Mouse (Mus musculus): ENCODE measurements around the gene Rnf220.

The Rnf220 gene

GRCm38 (mm10) chr4:117346025-117346424 is 150.8 kb downstream of the Rnf220 start:
- in situ Hi-C loops (cut with MboI, MseI), result no loop called here

DNA sequence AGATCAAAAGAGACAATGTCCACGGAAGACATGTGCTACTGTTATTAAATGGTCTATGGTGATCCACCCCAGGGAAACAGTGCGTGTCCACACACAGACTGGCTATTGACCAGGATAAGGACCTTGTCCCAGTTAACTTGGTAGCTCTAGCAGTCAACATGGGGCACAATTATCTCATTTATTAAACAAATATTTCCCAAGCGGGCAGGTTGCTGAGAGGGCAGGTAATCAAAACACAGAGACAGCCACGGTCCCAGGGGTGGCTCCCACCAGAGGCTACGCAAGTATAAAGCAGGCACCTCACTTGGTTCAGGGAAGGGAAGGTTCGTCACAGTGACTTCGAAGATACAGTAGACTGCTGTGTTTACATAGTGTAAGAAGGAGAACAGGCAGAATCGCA is 153.5 kb downstream of the Rnf220 start:
- in situ Hi-C loops (cut with MboI, MseI), result loop anchor here in 1 of 2 experiments (5.0 kb wide), 1 partner anchor 71 kb away; no protein-coding TSS in a partner anchor

- in situ Hi-C loops (cut with MboI, MseI), result loop anchor here in 1 of 2 experiments (5.0 kb wide), 1 partner anchor 70 kb away; no protein-coding TSS in a partner anchor
Measured at GRCm38 (mm10) chr4:117342751-117343150, 154.1 kb downstream of the Rnf220 start.

- in situ Hi-C loops (cut with MboI, MseI), result loop anchor here in 1 of 2 experiments (5.0 kb wide), 1 partner anchor 69 kb away; no protein-coding TSS in a partner anchor
Measured at GRCm38 (mm10) chr4:117341282-117341681, 155.6 kb downstream of the Rnf220 start.

DNA sequence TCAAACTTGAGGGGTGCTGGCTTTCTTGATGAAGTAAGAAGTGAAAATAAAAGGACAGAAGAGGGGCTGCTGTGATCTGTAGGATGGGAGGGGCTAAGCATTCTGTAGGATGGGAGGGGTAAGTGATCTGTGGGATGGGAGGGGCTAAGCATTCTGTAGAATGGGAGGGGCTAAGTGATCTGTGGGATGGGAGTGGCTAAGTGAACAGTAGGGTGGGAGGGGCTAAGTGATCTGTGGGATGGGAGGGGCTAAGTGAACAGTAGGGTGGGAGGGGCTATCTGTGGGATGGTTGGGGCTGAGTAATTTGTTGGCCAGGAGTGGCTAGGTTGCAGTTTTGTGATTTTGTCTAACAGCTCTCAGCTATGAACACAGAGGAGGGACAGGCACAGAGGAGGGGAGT is 157.1 kb downstream of the Rnf220 start:
- in situ Hi-C loops (cut with MboI, MseI), result loop anchor here in 1 of 2 experiments (5.0 kb wide), 1 partner anchor 67 kb away; no protein-coding TSS in a partner anchor

DNA sequence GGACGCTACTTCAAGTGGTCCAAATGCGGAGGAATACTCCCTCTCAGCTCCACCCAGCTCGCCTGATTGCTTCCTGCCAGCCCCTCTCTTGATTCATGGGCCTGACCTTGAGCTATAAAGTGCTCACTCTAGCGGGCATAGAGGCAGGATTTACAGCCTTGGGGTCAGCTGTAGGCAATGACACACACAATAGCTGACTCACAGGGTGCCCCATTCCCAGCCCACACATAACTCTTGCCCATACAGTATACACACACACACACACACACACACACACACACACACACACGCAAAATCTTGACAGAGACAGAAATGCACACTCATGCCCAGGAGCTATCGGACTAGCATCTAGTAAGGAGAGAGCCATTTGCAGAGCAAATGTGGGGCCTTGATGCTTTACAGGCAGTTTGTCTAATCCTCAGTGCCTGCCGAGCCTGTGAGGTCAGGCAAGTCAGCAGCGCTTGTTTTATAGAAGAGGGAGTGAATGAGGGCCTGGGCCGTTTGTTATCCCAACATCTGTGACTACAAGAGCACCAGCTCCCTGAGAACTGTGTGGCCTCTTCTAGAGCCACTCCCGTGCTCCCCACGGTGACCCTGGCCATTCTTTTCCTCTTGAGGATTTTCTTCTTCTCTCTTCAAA is 165.9 kb downstream of the Rnf220 start:
- in situ Hi-C loops (cut with MboI, MseI), result no loop called here

DNA sequence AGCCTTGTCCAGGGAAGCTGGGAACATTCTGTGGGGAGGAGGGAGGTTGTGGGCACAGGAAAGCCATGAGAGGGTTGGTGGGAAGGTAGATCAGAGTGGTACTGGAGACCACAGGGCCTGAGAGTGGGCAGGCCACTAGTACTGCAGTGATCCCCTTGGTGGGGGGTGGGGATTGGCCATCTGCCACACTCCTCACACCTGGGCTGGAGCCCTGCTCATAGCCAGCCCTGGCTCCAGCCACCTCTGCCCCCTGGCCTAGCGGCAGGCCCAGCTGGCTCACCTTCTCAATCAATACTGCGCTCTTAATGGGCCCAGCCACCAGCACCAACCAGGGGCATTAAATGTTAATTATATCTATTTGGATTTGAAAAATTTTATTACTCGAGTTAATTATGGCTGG is 166.7 kb downstream of the Rnf220 start:
- in situ Hi-C loops (cut with MboI, MseI), result no loop called here

- in situ Hi-C loops (cut with MboI, MseI), result no loop called here
Measured at GRCm38 (mm10) chr4:117326915-117327314, 169.9 kb downstream of the Rnf220 start.

GRCm38 (mm10) chr4:117325076-117325475 is 171.8 kb downstream of the Rnf220 start:
- in situ Hi-C loops (cut with MboI, MseI), result no loop called here

DNA sequence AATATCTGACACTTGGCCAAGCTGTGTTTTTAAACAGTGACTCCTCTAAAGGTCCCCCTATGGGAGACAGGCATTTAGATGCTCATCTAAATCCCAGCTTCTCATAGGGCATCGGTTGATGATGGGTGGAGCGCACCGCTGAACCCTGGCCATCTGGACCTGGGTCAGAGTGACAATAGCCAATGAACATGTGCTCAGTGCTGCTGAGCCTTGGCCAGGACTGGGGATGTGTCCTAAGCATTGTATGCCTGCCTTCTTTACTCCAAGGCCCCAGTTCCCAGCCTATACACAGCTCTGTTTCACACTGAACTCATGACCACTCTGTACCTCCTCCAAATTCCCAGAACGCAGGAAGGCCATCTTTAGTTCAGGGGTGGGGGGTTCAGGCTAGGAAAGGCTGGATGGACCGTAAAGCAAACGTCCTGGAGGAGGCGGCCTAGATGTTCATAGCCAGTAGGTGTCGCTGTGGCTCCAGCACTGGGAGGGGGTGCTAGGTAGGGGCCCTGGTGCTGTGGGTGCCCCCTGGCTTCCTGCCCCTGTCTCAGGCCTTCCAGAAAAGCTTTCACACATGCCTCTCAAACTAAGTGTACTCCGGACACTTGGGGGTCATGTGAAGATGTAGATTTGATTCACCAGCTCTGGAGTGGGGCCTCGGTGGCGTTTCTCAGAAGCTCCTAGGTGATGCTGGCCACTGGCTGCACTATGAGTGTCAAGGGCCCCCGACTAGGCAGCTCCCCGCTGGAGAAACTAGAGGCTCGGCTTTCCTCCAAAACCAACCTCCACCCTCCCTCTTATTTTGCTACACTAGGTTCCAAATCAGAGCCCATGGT is 173.1 kb downstream of the Rnf220 start:
- in situ Hi-C loops (cut with MboI, MseI), result loop anchor here (5.0 kb wide), 1 partner anchor 204 kb away; no protein-coding TSS in a partner anchor

GRCm38 (mm10) chr4:117321011-117321410 is 175.8 kb downstream of the Rnf220 start:
- in situ Hi-C loops (cut with MboI, MseI), result loop anchor here (5.0 kb wide), 1 partner anchor 206 kb away; no protein-coding TSS in a partner anchor

GRCm38 (mm10) chr4:117318508-117318907 is 178.3 kb downstream of the Rnf220 start:
- in situ Hi-C loops (cut with MboI, MseI), result no loop called here

DNA sequence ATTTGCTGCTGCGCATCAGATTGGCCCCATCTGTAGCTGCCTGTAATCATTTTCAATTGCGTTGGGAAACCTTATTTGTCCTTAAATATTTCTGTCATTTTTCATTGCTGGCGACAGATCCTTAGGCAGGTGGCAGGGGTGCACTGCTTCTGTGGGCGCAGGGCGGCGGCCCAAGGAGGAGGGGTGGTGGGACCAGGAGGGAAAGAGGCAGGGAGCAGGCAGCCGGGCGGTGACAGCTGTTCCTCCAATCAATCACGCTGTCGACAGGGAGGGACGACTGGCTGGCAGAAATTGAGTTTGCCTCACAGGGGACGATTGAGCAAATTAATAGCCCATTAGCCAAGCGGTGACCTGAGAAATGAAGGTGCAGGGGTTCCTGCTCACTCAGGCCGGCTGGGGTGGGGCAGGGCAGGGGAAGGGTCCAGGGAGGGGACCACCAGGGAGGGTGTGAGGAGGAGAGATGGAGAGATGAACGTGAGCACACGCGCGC is 179.1 kb downstream of the Rnf220 start:
- in situ Hi-C loops (cut with MboI, MseI), result no loop called here

DNA sequence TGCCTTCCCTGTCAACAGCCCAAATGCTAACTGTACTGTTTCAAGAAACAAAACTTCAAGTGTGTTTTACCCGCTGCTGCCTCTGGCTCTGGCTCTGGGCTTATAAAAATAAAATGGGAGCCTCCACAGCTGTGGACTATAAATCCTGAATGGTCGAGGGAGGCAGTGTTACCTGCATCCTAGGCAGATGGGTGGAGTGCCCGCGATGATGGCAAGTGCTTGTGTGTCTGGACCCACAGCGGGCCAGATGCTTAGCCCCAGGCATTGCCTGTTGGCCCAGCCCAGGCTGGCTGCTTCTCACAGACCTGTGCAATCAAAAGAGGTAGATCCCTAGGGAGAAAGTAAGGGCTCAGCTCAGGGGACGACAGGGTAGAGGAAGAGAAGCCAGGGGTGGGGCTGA is 180.1 kb downstream of the Rnf220 start:
- in situ Hi-C loops (cut with MboI, MseI), result no loop called here

DNA sequence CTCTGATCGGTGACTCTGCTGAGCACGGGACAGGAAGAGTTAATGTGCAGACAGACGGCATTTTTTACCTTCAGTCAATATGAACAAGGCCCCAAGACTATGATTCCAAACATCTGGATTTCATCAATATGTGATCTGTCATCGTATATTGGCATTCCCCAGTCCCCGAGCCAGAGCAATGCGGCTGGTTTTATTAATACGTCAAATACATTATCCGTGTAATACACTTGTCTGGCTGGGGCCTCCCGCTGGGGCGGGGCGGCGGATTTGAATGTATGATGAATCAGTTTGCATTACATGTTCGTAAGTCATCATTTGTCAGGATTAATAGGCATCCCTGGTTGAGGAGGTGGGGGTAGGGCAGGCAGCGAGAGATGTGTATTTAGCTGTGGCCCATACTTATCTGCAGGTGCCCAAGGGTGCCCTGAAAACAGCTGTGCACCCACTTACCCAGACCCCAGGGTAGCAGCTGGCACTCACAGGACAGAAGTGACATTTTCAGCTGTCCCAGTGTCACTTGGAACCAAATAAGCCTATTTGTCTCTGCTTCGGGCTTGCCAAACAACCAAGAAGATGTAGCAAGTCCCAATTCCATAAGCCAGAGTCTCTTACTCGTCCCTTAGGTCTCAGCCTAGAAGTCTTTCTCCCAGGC is 181.9 kb downstream of the Rnf220 start:
- in situ Hi-C loops (cut with MboI, MseI), result no loop called here

DNA sequence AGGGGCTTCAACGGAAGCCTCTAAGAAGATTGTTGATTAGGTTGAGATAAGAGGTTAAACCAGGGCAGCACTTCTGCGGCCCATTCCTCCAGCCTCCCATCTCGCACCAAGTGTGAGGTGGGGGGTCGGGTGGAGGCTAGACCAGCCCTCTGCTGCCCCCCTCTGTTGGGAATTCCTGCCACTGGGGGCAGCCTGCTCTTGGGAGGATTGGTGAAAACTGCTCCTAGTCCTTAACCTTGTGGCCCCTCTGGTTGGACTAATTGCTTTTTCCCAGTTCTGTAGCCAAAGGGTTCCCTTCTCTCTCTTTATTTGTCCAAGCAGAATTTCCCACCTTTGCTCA is 183.8 kb downstream of the Rnf220 start:
- in situ Hi-C loops (cut with MboI, MseI), result no loop called here

DNA sequence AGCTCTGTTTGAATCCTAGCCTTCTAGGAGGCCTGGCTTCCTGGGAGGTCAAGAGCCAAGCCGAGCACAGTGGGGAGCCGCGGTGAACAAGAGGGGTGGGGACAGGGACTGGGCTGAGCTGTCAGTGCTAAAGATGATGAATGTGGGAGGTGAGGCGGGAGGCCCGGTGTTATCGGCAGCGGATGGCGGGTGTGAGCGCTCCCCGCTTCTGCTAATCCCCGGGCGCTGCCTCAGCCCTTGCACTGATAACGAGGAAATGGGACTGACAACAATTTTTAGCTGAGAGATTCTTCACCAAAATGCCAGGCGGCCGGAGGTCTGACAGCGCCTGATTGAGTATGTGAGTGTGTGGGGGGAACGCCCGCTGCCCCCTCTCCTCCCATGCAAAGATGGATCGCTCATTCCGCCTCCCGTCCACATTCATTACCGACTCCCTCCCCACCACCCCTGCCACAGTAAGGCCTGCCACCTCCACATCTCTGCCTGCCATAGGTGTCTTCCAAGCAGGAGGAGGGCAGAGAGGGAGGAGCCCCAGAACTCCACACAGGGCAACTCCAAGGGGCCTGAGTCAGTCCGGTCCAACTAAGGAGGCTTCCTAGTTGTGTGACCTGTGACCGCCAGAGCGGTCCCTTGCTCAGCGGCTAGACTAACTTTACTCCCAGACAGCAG is 184.3 kb downstream of the Rnf220 start:
- in situ Hi-C loops (cut with MboI, MseI), result no loop called here

DNA sequence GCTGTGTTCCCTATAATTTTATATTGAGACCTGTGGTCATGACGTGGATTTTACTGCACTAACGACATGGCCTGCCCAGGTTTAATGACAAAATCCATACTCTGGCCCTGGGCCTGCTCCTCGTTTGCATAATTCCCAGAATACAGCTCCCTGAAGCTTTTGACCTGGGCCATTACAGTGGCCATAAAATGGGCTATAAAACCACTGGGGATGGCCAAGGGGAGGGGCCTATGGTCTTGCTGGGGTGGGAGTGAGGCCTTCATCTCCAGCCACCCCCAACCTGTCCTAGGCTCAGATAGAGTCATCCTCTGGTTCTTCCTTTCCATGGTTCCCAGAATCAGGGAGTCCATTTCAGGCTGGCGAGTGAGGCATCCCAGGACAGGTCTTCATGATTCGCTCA is 185.0 kb downstream of the Rnf220 start:
- in situ Hi-C loops (cut with MboI, MseI), result no loop called here

DNA sequence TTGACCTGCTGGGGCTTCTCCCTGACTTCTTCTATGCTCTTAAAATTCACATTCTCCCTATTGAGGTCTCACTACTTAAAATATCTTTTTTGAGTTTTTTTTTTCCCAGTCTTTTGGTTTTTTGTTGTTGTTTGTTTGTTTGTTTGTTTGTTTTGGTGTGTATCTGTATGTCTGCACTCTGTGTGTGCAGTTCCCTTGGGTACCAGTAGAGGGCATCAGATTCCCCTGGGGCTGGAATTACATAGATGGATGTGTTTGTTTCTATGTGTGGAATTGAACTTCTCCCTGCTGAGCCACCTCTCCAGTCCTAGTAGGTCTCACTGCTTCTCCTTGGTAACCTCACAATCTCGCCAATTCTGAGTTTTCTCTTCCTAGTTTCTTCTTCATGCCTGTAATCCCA is 187.4 kb downstream of the Rnf220 start:
- in situ Hi-C loops (cut with MboI, MseI), result no loop called here

DNA sequence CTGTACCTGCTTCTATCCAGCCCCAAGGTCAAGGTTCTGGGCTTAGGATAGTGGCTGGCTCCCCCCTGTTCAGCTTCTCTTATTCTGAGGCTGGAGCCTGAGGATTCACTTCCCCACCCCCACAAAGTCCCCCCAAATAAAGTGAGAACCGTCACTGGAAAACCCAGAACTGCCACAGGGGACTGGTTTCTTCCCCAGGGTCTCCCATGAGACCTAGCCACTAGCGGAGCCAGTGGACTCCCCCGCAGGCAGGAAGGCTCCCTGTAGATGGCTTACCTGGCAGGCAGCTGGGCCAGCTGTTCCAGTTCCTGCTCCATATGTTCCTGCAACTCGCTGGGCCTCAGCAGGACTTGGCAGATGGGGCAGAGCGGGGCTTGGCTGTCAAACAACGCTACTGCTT is 189.6 kb downstream of the Rnf220 start:
- in situ Hi-C loops (cut with MboI, MseI), result no loop called here

DNA sequence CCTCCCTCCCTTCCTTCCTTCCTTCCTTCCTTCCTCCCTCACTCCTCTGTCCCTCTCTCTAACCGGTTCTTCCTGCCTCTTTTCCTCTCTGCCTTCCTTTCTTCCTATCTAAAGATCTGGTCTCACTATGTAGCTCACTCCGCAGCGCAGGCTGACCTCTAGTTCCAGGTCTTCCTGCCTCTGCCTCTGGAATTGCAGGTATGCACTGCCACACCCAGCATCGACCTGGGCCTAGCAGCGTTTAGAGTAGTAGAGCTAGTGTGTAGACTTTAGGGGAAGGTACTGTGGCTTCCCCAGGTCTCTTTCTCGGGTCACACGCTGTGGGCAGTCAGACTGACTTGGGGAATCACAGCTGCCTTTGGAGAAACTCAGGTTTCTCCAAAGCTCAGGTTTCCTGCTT is 191.4 kb downstream of the Rnf220 start:
- in situ Hi-C loops (cut with MboI, MseI), result no loop called here
